Mouse (Mus musculus) testis, adult 2 months (tissue): Measurements from ENCODE around the gene Zfp839.

Experiments
- CTCF ChIP-seq: fragments of 200-500 bp; IDR thresholded peaks from 2 replicates; pipeline ENCODE4 v1.5.1; 2012; ENCODE audit warnings: low read depth, mild to moderate bottlenecking, inconsistent platforms, low read length, moderate library complexity; ENCODE audit not compliant: control insufficient read depth, insufficient read depth, insufficient replicate concordance
- POLR2A ChIP-seq: fragments of 200-500 bp; IDR thresholded peaks from 2 replicates; pipeline ENCODE4 v1.6.1; 2012; ENCODE audit warnings: low read depth, mild to moderate bottlenecking, inconsistent platforms, low read length, moderate library complexity; ENCODE audit not compliant: control insufficient read depth

- TF ChIP-seq POLR2A: no peak
- TF ChIP-seq CTCF: no peak
Measured at GRCm38 (mm10) chr12:110837850-110838249, 12.2 kb upstream of the Zfp839 start.
